Mouse (Mus musculus) embryonic stem cell, embryonic (primary cell): ENCODE results near the gene Aldh16a1.

Experiments
- CTCF ChIA-PET, 4 experiments: fragments of 300-600 bp in 2 of 4; fragments of 350-600 bp in 2 of 4; sonication (Branson Sonifier 250); formaldehyde crosslinking; loops; one replicate each; lab custom pipeline; 2022; ENCODE audit warnings: inconsistent platforms in 2 of 4; lab: Charles Lee
- POLR2A ChIA-PET, 4 experiments: fragments of 300-600 bp in 2 of 4; fragments of 350-600 bp in 2 of 4; sonication (Branson Sonifier 250); formaldehyde crosslinking; loops; one replicate each; lab custom pipeline; 2022; ENCODE audit warnings: antibody characterized with exemption in 4 of 4, inconsistent platforms in 1 of 4; lab: Charles Lee

Gene Aldh16a1

DNA sequence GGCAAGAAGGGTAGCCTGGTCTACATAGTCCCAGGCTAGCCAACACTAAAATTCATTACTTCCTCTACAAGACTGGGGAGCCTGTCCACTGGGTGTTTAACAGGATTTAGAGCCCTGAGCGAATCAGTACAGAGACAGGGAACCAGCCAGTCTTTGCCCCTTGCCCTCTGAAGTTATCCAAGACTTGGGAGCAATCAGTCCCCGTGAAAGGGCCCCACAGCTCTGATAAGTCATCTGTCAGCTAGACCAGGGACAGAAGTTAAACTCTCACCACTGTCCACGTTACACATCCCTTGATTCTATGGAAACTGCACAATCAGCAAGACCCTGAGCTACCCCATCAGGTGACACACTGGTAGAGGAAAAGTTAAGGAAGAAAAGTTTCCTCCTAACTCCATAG, 41.9 kb downstream of the Aldh16a1 start:
- CTCF ChIA-PET: interaction anchor here in 2 of 4 experiments (0.6 to 1.6 kb wide), 3 partner anchors 9 to 850 kb away, joined by 3 to 4 read pairs (median 3); no protein-coding TSS in a partner anchor
- POLR2A ChIA-PET: interaction anchor here (0.5 to 15.2 kb wide), 23 partner anchors 8 to 347 kb away, joined by 3 to 596 read pairs (median 4); partner anchors contain the start of genes Fcgrt (in 3 of the 4), Rpl13a (in 2 of the 4), Rps11 (in 2 of the 4) and Aldh16a1 (in 1 of the 4)

GRCm38 (mm10) chr7:45111940-45112339, 42.4 kb downstream of the Aldh16a1 start:
- POLR2A ChIA-PET: interaction anchor here (0.6 to 15.2 kb wide), 31 partner anchors 8 to 231 kb away, joined by 3 to 596 read pairs (median 4); partner anchors contain the start of genes Fcgrt (in 3 of the 4), Rpl13a (in 3 of the 4), Rps11 (in 2 of the 4) and Aldh16a1 (in 1 of the 4)
- CTCF ChIA-PET: interaction anchor here in 3 of 4 experiments (1.1 to 1.6 kb wide), 3 partner anchors 9 to 849 kb away, joined by 3 to 4 read pairs (median 3); no protein-coding TSS in a partner anchor

- ChIA-PET CTCF (interaction anchor here in 1 of 4 experiments (0.6 to 1.0 kb wide), 3 partner anchors 42 to 805 kb away, joined by 3 to 5 read pairs (median 3); no protein-coding TSS in a partner anchor), POLR2A (interaction anchor here (0.7 to 15.2 kb wide), 17 partner anchors 10 to 93 kb away, joined by 3 to 596 read pairs (median 6); partner anchors contain the start of genes Rcn3 (in 3 of the 4), Rpl13a (in 2 of the 4), Rps11 (in 2 of the 4) and Aldh16a1 (in 1 of the 4))
Measured at GRCm38 (mm10) chr7:45110089-45110488, 44.3 kb downstream of the Aldh16a1 start.

- POLR2A ChIA-PET: interaction anchor here (0.6 to 15.2 kb wide), 36 partner anchors 8 to 1394 kb away, joined by 3 to 596 read pairs (median 4); partner anchors contain the start of genes Rcn3 (in 3 of the 4), Aldh16a1 (in 2 of the 4), Rpl13a (in 2 of the 4) and Rps11 (in 2 of the 4)
- CTCF ChIA-PET: interaction anchor here in 3 of 4 experiments (0.6 to 2.9 kb wide), 15 partner anchors 8 to 860 kb away, joined by 3 to 16 read pairs (median 4); partner anchors contain the start of genes Aldh16a1 (in 1 of the 3), Flt3l (in 1 of the 3), Gm45713 (in 1 of the 3) and Rcn3 (in 1 of the 3)
Measured at GRCm38 (mm10) chr7:45107052-45107645, 47.2 kb downstream of the Aldh16a1 start.

- POLR2A ChIA-PET: interaction anchor here (0.6 to 15.2 kb wide), 27 partner anchors 8 to 559 kb away, joined by 3 to 596 read pairs (median 5); partner anchors contain the start of genes Aldh16a1 (in 2 of the 4), Rcn3 (in 2 of the 4), Rpl13a (in 2 of the 4) and Rps11 (in 2 of the 4)
- CTCF ChIA-PET: interaction anchor here (0.6 to 2.9 kb wide), 9 partner anchors 21 to 396 kb away, joined by 3 to 16 read pairs (median 4); partner anchors contain the start of genes Aldh16a1 (in 1 of the 4), Flt3l (in 1 of the 4) and Gm45713 (in 1 of the 4)
Measured at GRCm38 (mm10) chr7:45106441-45106840, 47.9 kb downstream of the Aldh16a1 start.

DNA sequence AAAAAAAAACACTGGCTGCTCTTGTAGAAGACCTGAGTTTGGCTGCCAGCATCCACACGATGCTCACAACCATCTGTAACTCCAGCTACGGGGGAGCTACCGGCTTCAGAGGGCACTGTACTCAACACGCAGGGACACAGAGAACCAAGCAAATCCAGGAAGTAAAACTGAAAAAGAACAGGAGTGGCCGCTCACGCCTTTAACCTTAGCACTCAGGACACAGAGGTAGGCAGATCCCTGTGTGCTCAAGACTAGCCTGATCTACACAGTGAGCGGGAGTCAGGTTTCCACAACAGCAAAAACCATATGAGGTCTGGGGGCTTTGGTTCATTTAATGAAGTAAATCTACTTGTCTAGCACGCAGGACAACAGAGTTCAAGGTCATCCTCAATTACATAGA, 48.9 kb downstream of the Aldh16a1 start:
- POLR2A ChIA-PET: interaction anchor here (0.6 to 15.2 kb wide), 22 partner anchors 7 to 454 kb away, joined by 3 to 596 read pairs (median 6); partner anchors contain the start of genes Aldh16a1 (in 2 of the 4), Pih1d1 (in 2 of the 4), Rcn3 (in 2 of the 4) and Rpl13a (in 2 of the 4)

GRCm38 (mm10) chr7:45104941-45105340, 49.4 kb downstream of the Aldh16a1 start:
- POLR2A ChIA-PET: interaction anchor here in 3 of 4 experiments (0.5 to 15.2 kb wide), 21 partner anchors 9 to 455 kb away, joined by 3 to 596 read pairs (median 7); partner anchors contain the start of genes Rcn3 (in 3 of the 3), Aldh16a1 (in 2 of the 3), Pih1d1 (in 2 of the 3) and Rpl13a (in 2 of the 3)
- CTCF ChIA-PET: interaction anchor here in 1 of 4 experiments (1.2 to 2.9 kb wide), 3 partner anchors 23 to 37 kb away, joined by 3 to 16 read pairs (median 8); no protein-coding TSS in a partner anchor

More for the DNA sequence above, 48.9 kb downstream of the Aldh16a1 start:
- CTCF ChIA-PET: interaction anchor here in 1 of 4 experiments (0.7 to 2.9 kb wide), 4 partner anchors 24 to 192 kb away, joined by 3 to 16 read pairs (median 5); partner anchors contain the start of genes Flt3l and Gm45713

DNA sequence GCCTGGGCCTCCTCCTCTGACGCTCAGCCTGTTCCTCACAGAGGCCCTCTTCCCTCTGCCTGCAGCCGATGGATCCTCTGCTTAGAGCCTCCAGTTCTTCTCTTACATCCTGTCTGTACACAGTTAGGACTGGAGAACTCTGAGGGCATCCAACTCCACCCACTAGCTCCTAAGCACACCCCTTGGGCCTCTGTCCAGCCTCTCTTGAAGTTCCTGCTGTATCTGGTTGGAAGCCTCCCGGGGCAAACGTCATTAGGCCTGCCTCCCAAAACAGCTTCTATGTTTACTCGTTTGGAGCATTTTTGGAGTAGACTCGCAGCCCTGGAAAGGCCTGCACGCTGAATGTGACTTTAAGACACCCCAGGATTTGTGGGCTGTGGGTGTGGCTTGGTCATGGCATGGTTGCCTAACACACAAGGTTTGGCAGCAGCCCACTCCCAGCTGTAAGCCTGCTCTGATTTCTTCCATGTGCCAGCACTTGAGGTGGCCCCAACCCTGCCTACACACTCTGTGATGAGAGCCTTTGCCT, 50.7 kb downstream of the Aldh16a1 start, which contains the start of gene Fcgrt:
Gene Fcgrt, minus strand, starts transcription at position 200 of the 529 bp plus-strand sequence.
- CTCF ChIA-PET: interaction anchor here in 3 of 4 experiments (0.5 to 1.9 kb wide), 10 partner anchors 17 to 180 kb away, joined by 3 to 8 read pairs (median 4); partner anchors contain the start of genes Flt3l (in 1 of the 3) and Gm45713 (in 1 of the 3)
- POLR2A ChIA-PET: interaction anchor here in 3 of 4 experiments (0.6 to 15.2 kb wide), 35 partner anchors 8 to 263 kb away, joined by 3 to 596 read pairs (median 5); partner anchors contain the start of genes Rcn3 (in 3 of the 3), Aldh16a1 (in 2 of the 3), Pih1d1 (in 2 of the 3) and Rpl13a (in 2 of the 3)

GRCm38 (mm10) chr7:45102940-45103585, 51.3 kb downstream of the Aldh16a1 start:
- ChIA-PET CTCF (interaction anchor here in 3 of 4 experiments (0.5 to 1.9 kb wide), 10 partner anchors 11 to 133 kb away, joined by 3 to 8 read pairs (median 4); partner anchors contain the start of genes Flt3l (in 1 of the 3), Gm45713 (in 1 of the 3) and Rcn3 (in 1 of the 3)), POLR2A (interaction anchor here in 3 of 4 experiments (0.5 to 18.8 kb wide), 35 partner anchors 8 to 264 kb away, joined by 3 to 596 read pairs (median 5); partner anchors contain the start of genes Rcn3 (in 3 of the 3), Aldh16a1 (in 2 of the 3), Pih1d1 (in 2 of the 3) and Rpl13a (in 2 of the 3))

GRCm38 (mm10) chr7:45102441-45102840, 51.9 kb downstream of the Aldh16a1 start:
- ChIA-PET POLR2A (interaction anchor here in 3 of 4 experiments (0.5 to 18.8 kb wide), 10 partner anchors 6 to 231 kb away, joined by 3 to 368 read pairs (median 5); partner anchors contain the start of genes Fcgrt (in 1 of the 3), Rcn3 (in 1 of the 3), Rpl13a (in 1 of the 3) and Rps11 (in 1 of the 3)), CTCF (interaction anchor here in 1 of 4 experiments (1.0 kb wide), 1 partner anchor 10 kb away, joined by 3 read pairs; the partner anchor contains the start of gene Rcn3)

DNA sequence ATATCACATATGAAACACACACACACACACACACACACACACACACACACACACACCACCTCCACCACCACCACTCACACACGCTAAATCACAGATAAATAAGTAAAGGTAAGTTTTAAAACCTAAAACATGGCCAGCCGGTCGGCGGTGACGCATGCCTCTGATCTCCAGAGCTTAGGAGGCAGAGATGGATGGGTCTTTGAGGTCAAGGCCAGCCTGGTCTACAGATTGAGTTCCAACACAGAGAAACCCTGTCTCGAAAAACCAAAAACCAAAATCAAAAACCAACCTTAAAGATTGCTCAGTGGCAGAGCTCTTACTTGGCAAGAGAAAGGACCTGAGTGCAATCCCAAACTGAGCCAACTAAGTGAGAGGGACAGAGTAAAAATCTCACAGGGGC, 54.3 kb downstream of the Aldh16a1 start:
- CTCF ChIA-PET: interaction anchor here in 2 of 4 experiments (0.7 to 1.2 kb wide), 3 partner anchors 10 to 35 kb away, joined by 3 to 10 read pairs (median 5); no protein-coding TSS in a partner anchor

GRCm38 (mm10) chr7:45098541-45099240, 55.7 kb downstream of the Aldh16a1 start:
- POLR2A ChIA-PET: interaction anchor here (0.6 to 18.8 kb wide), 18 partner anchors 8 to 302 kb away, joined by 3 to 368 read pairs (median 4); partner anchors contain the start of genes Fcgrt (in 1 of the 4), Prmt1 (in 1 of the 4), Rpl13a (in 1 of the 4) and Rps11 (in 1 of the 4)
- CTCF ChIA-PET: interaction anchor here in 3 of 4 experiments (0.6 to 1.2 kb wide), 8 partner anchors 8 to 45 kb away, joined by 3 to 7 read pairs (median 3); no protein-coding TSS in a partner anchor

More for the DNA sequence above, 54.3 kb downstream of the Aldh16a1 start:
- POLR2A ChIA-PET: interaction anchor here in 2 of 4 experiments (0.9 to 18.8 kb wide), 11 partner anchors 8 to 114 kb away, joined by 3 to 368 read pairs (median 4); partner anchors contain the start of genes Prmt1 (in 2 of the 2), Aldh16a1 (in 1 of the 2), Fcgrt (in 1 of the 2) and Rcn3 (in 1 of the 2)

DNA sequence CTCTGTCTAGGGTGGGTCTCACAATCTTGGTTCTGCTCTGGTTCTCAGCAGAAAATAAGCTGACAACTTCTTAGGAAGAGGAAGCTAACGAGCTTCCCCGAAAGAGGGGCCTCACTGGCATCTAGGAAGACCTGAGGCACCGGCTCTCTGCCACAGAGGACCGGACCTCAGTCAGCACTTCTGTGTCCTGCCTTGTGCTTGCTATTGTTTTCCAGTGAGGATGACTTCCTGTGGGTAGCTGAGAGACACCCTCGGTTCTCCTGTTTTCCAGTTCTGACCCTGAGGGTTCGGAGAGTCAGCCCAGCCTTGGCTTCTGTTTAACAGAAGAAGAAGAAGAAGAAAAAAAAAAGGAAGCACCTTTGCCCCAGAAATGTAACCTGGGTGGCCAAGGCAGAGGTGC, 56.9 kb downstream of the Aldh16a1 start:
- POLR2A ChIA-PET: interaction anchor here in 3 of 4 experiments (0.6 to 18.8 kb wide), 19 partner anchors 9 to 145 kb away, joined by 3 to 368 read pairs (median 3); partner anchors contain the start of genes Pih1d1 (in 2 of the 3), Aldh16a1 (in 1 of the 3), Fcgrt (in 1 of the 3) and Flt3l (in 1 of the 3)
- CTCF ChIA-PET: interaction anchor here in 3 of 4 experiments (0.6 to 1.3 kb wide), 7 partner anchors 11 to 143 kb away, joined by 3 to 7 read pairs (median 3); partner anchors contain the start of genes Flt3l (in 1 of the 3) and Gm45713 (in 1 of the 3)

GRCm38 (mm10) chr7:45095965-45096364, 58.4 kb downstream of the Aldh16a1 start:
- CTCF ChIA-PET: interaction anchor here in 2 of 4 experiments (0.6 to 2.2 kb wide), 3 partner anchors 11 to 28 kb away, joined by 3 to 7 read pairs (median 6); no protein-coding TSS in a partner anchor
- POLR2A ChIA-PET: interaction anchor here in 2 of 4 experiments (0.7 to 18.8 kb wide), 13 partner anchors 8 to 239 kb away, joined by 3 to 368 read pairs (median 4); partner anchors contain the start of genes Fcgrt (in 2 of the 2), Hrc (in 1 of the 2), Prmt1 (in 1 of the 2) and Rpl13a (in 1 of the 2)
